Mouse (Mus musculus) olfactory bulb, adult 2 months (tissue): ENCODE data around the gene Mta1. TPM values are rescaled to one million over a fixed set of nuclear protein-coding genes. Genes with fewer than 3 reads are reported as not detected.

Experiments used
- H3K27ac ChIP-seq: fragments of 200-500 bp; 2 replicates; pipeline ENCODE4 v1.5.1; 2012; ENCODE audit warnings: low read depth, low read length; ENCODE audit not compliant: insufficient read depth
- H3K4me1 ChIP-seq: fragments of 200-500 bp; 2 replicates; pipeline ENCODE4 v1.6.1; 2012; ENCODE audit warnings: low read length; ENCODE audit not compliant: control insufficient read depth, insufficient read depth
- H3K4me3 ChIP-seq: fragments of 200-500 bp; 2 replicates; pipeline ENCODE4 v1.5.1; 2012; ENCODE audit warnings: mild to moderate bottlenecking, low read depth, low read length, moderate library complexity; ENCODE audit not compliant: insufficient read depth
- CTCF ChIP-seq: fragments of 200-500 bp; IDR thresholded peaks from 2 replicates; pipeline ENCODE4 v1.5.1; 2012; ENCODE audit warnings: low read depth, mild to moderate bottlenecking, low read length, moderate library complexity; ENCODE audit not compliant: insufficient read depth
- POLR2A ChIP-seq: fragments of 200-500 bp; IDR thresholded peaks from 2 replicates; pipeline ENCODE4 v1.6.1; 2012; ENCODE audit warnings: mild to moderate bottlenecking, low read depth, low read length, moderate library complexity; ENCODE audit not compliant: insufficient read depth
- WGBS: fragments of 180-500 bp; shearing (Covaris S2); methylation state at CpG from one replicate; pipeline ENCODE4 v1.1.7; 2018; 5-methylcytosine and 5-hydroxymethylcytosine counted together
- polyA plus RNA-seq: library from polyadenylated mRNA; stranded (reverse); fragments of >200 nt; gene quantifications from 2 replicates; pipeline ENCODE4 v1.2.4, GENCODE M21; 2012; ENCODE audit warnings: low replicate concordance; ENCODE audit not compliant: missing spikeins, insufficient read depth, insufficient read length

The Mta1 gene
- polyA plus RNA-seq, 1 experiment, result not detected

DNA sequence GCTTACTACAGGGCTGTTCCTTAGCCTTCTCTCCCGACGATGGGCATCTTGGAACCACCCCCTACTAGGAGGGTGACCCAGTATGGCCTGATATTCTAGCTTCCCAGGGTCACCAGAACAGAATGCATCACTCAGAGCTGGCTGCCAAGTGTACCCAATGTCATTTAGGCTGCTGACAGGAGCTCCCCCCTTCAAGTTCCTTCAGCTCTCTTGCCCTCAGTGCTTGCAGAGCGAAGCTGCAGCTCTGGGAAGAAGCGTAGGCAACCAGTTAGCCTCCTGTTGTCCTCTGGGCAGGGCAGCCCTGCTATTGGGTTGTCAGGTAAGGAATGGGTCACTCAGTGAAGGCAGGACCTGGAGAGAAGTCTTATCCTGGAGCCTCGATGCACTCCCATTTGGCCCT lies 86.9 kb downstream of the Mta1 start:
- H3K27ac ChIP-seq, result no peak overlapping the region
- TF ChIP-seq POLR2A (no peak), CTCF (no peak)
- no peak overlapping the region for H3K4me3 ChIP-seq
- 71% methylated on average over 5 of the region's 5 CpGs for WGBS
- peaks cover 36% of the 10 kb centered on the region for H3K4me1 ChIP-seq

DNA sequence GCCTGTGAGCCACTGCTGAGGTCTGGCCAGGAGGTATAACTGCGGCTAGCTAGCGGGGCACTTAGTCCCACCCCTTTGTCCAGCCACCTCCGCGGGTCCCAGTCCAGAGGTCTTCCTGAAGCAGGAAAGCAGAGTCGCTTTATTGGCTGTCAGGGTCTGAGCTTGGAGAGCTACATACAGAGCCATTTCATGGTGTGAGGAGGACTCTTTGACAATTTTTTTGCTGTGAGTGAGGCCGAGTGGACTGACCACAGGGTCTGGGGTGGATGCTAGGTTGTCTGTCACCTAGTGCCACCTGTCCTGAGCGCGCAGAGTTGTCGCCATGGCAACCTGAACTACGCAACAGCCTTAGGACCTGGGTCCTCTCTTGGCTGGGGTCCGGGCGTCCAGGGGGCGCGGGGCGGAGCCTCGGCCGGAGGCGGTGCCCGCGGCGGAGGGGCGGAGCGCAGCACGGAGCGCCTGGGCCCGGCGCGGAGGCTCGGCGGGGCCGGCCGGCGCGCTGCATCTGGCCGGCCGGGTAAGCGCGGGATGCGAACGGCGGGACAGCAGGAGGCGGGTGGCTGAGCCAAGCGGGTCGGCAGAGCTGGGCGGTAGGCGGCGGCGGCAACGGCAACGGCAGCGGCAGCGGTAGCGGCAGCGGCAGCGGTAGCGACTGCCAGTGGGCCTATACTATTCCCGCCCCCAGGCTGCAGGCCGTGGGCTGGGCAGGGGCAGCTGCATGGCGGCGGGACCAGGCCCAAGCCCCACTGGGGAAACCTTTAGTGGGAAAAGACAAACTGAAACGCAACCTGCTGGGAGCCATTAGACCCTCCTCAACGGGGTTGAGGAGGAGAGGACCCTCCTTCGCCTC lies 87.6 kb downstream of the Mta1 start, which contains the start of gene Tmem121:
Tmem121 (plus strand) TSS at position 489 of the 850 bp plus-strand sequence.
- H3K4me3 ChIP-seq, result peak within 1 kb of the TSS; percentile 94
- peak; percentile 47 for TF ChIP-seq POLR2A
- TF ChIP-seq CTCF, result no peak
- 2% methylated on average over 62 of the region's 63 CpGs for WGBS
- peak within 1 kb of the TSS; percentile 40; the same call in 1 of the 2 replicates for H3K27ac ChIP-seq
- peaks cover 36% of the 10 kb centered on the region for H3K4me1 ChIP-seq

DNA sequence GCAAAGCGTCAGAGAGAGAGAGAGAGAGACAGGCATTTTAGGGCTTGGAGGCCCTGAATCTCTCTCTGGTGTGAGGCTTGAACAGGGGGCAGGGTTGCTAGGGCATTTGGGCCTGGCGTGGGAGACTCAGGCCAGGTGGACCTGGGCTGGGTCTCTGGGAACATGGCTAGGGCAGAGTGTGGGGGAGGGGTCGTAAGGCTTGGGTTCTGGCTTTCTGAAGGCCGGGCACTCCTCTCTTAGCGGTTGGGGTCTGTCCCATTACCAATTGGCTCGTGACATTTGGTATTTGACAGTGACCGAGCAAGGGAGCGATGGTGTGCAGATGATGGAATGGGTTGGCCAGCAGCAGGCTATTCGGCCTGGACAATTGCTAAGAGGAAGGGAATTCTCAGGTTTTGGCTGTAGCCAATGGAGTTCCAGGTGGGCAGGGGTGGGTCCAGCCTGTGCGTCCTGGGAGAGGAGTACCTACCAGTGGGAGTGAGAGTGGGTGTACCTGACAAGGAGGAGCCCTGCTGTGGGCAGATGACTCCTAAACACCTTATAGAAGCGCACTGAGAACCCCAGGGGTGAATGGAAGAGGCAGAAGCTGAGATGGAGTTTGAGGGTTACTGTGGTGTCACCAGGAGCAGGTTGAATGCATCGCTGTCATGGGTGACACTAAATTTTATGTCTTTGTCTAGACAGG lies 88.4 kb downstream of the Mta1 start:
- TF ChIP-seq POLR2A (no peak), CTCF (no peak)
- Histone ChIP-seq H3K27ac (0 out of 2 replicates have a peak overlapping the region, but pooled peaks have one; percentile 40), H3K4me3 (peak overlapping the region; percentile 94), H3K4me1 (peaks cover 36% of the 10 kb centered on the region)
- 28% methylated on average over 12 of the region's 12 CpGs for WGBS

Other genes starting within 250 kb of the Mta1 start
- gene Gpr132, start 230.1 kb upstream of the Mta1 start, polyA plus RNA-seq, result not detected in 2 replicates
- not detected in 2 replicates for gene Jag2, start 168.5 kb upstream of the Mta1 start, polyA plus RNA-seq
- not detected in 2 replicates for gene Nudt14, start 156.2 kb upstream of the Mta1 start, polyA plus RNA-seq
- not detected in 2 replicates for gene Btbd6, start 121.8 kb upstream of the Mta1 start, polyA plus RNA-seq
- gene Brf1, start 97.6 kb upstream of the Mta1 start, polyA plus RNA-seq, result not detected in 2 replicates
- not detected in 2 replicates for gene Pacs2, start 83.8 kb upstream of the Mta1 start, polyA plus RNA-seq
- not detected in 2 replicates for gene Tex22, start 23.8 kb upstream of the Mta1 start, polyA plus RNA-seq
- gene Crip2, start 42.0 kb downstream of the Mta1 start, polyA plus RNA-seq, result not detected in 2 replicates
- gene Crip1, start 48.0 kb downstream of the Mta1 start, polyA plus RNA-seq, result not detected in 2 replicates
- not detected in 2 replicates for gene Tedc1, start 58.1 kb downstream of the Mta1 start, polyA plus RNA-seq
- gene Tmem121, start 87.7 kb downstream of the Mta1 start, polyA plus RNA-seq, result not detected in 2 replicates